Mouse (Mus musculus) right cerebral cortex, adult 2 months (tissue): ENCODE results near the gene Trak1.

Experiments
- DNase-seq, 2 experiments: peaks; one replicate each; pipeline ENCODE4 v3.0.0; 2021 to 2022; ENCODE audit warnings: low spot score in 2 of 2

Trak1 gene

GRCm38 (mm10) chr9:121371946-121372646, 74.8 kb downstream of the Trak1 start:
- DNase-seq = no peak

GRCm38 (mm10) chr9:121373107-121373506, 75.8 kb downstream of the Trak1 start:
- no peak for DNase-seq

GRCm38 (mm10) chr9:121373512-121373911, 76.2 kb downstream of the Trak1 start:
- DNase-seq = no peak

GRCm38 (mm10) chr9:121374076-121374863, 77.0 kb downstream of the Trak1 start:
- no peak for DNase-seq

GRCm38 (mm10) chr9:121374864-121375255, 77.6 kb downstream of the Trak1 start:
- no peak for DNase-seq

GRCm38 (mm10) chr9:121376094-121376493, 78.8 kb downstream of the Trak1 start:
- DNase-seq = no peak

- no peak for DNase-seq
Observed at GRCm38 (mm10) chr9:121380310-121380920, 83.1 kb downstream of the Trak1 start.

- no peak for DNase-seq
Observed at GRCm38 (mm10) chr9:121381678-121382297, 84.5 kb downstream of the Trak1 start.

GRCm38 (mm10) chr9:121382568-121382967, 85.3 kb downstream of the Trak1 start:
- DNase-seq = peak; percentile 83 to 84

- DNase-seq = peak; percentile 85 to 88
Observed at GRCm38 (mm10) chr9:121383180-121383586, 85.9 kb downstream of the Trak1 start.

- peak in 1 of 2 experiments; percentile 65 for DNase-seq
Observed at GRCm38 (mm10) chr9:121384620-121385019, 87.3 kb downstream of the Trak1 start.

- DNase-seq = peak; percentile 94
Observed at GRCm38 (mm10) chr9:121385091-121385748, 87.9 kb downstream of the Trak1 start.

GRCm38 (mm10) chr9:121385749-121386350, 88.5 kb downstream of the Trak1 start:
- no peak for DNase-seq

GRCm38 (mm10) chr9:121387539-121388272, 90.4 kb downstream of the Trak1 start:
- peak; percentile 88 to 92 for DNase-seq

GRCm38 (mm10) chr9:121388273-121388931, 91.1 kb downstream of the Trak1 start:
- no peak for DNase-seq

- DNase-seq = peak in 1 of 2 experiments; percentile 61
Observed at GRCm38 (mm10) chr9:121389258-121389657, 92.0 kb downstream of the Trak1 start.

- peak in 1 of 2 experiments; percentile 62 for DNase-seq
Observed at GRCm38 (mm10) chr9:121391898-121392297, 94.6 kb downstream of the Trak1 start.

GRCm38 (mm10) chr9:121392427-121392826, 95.1 kb downstream of the Trak1 start:
- peak; percentile 86 to 93 for DNase-seq

GRCm38 (mm10) chr9:121393104-121393503, 95.8 kb downstream of the Trak1 start:
- no peak for DNase-seq

- DNase-seq = no peak
Observed at GRCm38 (mm10) chr9:121394882-121395281, 97.6 kb downstream of the Trak1 start.
